Mouse (Mus musculus) lung, embryonic 14.5 days (tissue): ENCODE data around the gene 4930426L09Rik. TPM values are rescaled to one million over a fixed set of nuclear protein-coding genes. Genes with fewer than 3 reads are reported as not detected.

ENCODE experiments used
- ATAC-seq: fragments of 200-750 bp; cut with Nextera tagmentation; 2 replicates; pipeline ENCODE4 v1.8.0; 2017; ENCODE audit warnings: mild to moderate bottlenecking, moderate TSS enrichment, moderate library complexity; ENCODE audit not compliant: insufficient read depth
- DNase-seq: peaks from one replicate; pipeline ENCODE4 v3.0.0-alpha.2; 2015
- H3K27ac ChIP-seq: fragments of 300-500 bp; sonication (generic); 2 replicates; pipeline ENCODE4 v1.5.1; 2014; ENCODE audit warnings: low read depth, mild to moderate bottlenecking, moderate library complexity
- H3K27me3 ChIP-seq: fragments of 300-500 bp; sonication (generic); 2 replicates; pipeline ENCODE4 v1.6.1; 2014; ENCODE audit warnings: low read length, control low read depth; ENCODE audit not compliant: insufficient read depth
- H3K36me3 ChIP-seq: fragments of 300-500 bp; sonication (generic); 2 replicates; pipeline ENCODE4 v1.6.1; 2014; ENCODE audit warnings: control low read depth; ENCODE audit not compliant: insufficient read depth
- H3K4me1 ChIP-seq: fragments of 300-500 bp; sonication (generic); 2 replicates; pipeline ENCODE4 v1.6.1; 2014; ENCODE audit warnings: antibody characterized with exemption, control low read depth; ENCODE audit not compliant: insufficient read depth
- H3K4me2 ChIP-seq: fragments of 300-500 bp; sonication (generic); 2 replicates; pipeline ENCODE4 v1.6.1; 2014; ENCODE audit warnings: mild to moderate bottlenecking
- H3K4me3 ChIP-seq: fragments of 300-500 bp; sonication (generic); 2 replicates; pipeline ENCODE4 v1.5.1; 2014; ENCODE audit warnings: low read depth, low read length
- H3K9ac ChIP-seq: fragments of 300-500 bp; sonication (generic); 2 replicates; pipeline ENCODE4 v1.6.1; 2014
- H3K9me3 ChIP-seq: fragments of 300-500 bp; sonication (generic); 2 replicates; pipeline ENCODE4 v1.6.1; 2016; ENCODE audit warnings: low read depth, low read length, control low read depth
- CTCF ChIP-seq: IDR thresholded peaks from 2 replicates; pipeline ENCODE4 v1.5.1; 2016; ENCODE audit warnings: antibody characterized with exemption, low read depth
- whole genome bisulfite sequencing: fragments of 180-500 bp; shearing (Covaris S2); extraction: QIAGEN DNeasy Blood & Tissue Kit; methylation state at CpG from one replicate; pipeline ENCODE4 v1.1.7; 2014; 5-methylcytosine and 5-hydroxymethylcytosine counted together
- polyA plus RNA-seq: library from polyadenylated mRNA; unstranded; fragments of >200 nt; fragmentation: Nextera tagmentation; extraction: Ambion mirVana; gene quantifications from 2 replicates; pipeline ENCODE4 v1.2.1, GENCODE M21; 2014

The 4930426L09Rik gene
- polyA plus RNA-seq, 1 experiment from 2014 or later, result 0.57 TPM

GRCm38 (mm10) chr2:18956424-18956823, 41.7 kb upstream of the 4930426L09Rik start:
- no peak overlapping the region for H3K27ac ChIP-seq
- no peaks in the 10 kb centered on the region for H3K9me3 ChIP-seq
- no peak overlapping the region for H3K9ac ChIP-seq
- 89% methylated on average over 3 of the region's 3 CpGs for WGBS
- H3K4me1 ChIP-seq, result peaks cover 3% of the 10 kb centered on the region; the same call in 1 of the 2 replicates
- no peak for DNase-seq
- no peak for TF ChIP-seq CTCF
- no peaks in the 10 kb centered on the region for H3K27me3 ChIP-seq
- no peaks in the 10 kb centered on the region for H3K36me3 ChIP-seq
- no peak overlapping the region for H3K4me2 ChIP-seq
- H3K4me3 ChIP-seq, result no peak overlapping the region
- no peak for ATAC-seq

GRCm38 (mm10) chr2:18956945-18957344, 41.2 kb upstream of the 4930426L09Rik start:
- no peak for ATAC-seq

GRCm38 (mm10) chr2:18957459-18957858, 40.7 kb upstream of the 4930426L09Rik start:
- Histone ChIP-seq H3K27me3 (no peaks in the 10 kb centered on the region), H3K4me3 (no peak overlapping the region)
- ATAC-seq, result no peak

More at GRCm38 (mm10) chr2:18956945-18957344, 41.2 kb upstream of the 4930426L09Rik start:
- TF ChIP-seq CTCF, result no peak
- no peak for DNase-seq
- no peak overlapping the region for H3K4me2 ChIP-seq
- no peak overlapping the region for H3K27ac ChIP-seq
- H3K4me1 ChIP-seq, result peaks cover 3% of the 10 kb centered on the region; the same call in 1 of the 2 replicates
- no peaks in the 10 kb centered on the region for H3K36me3 ChIP-seq
- 65% methylated on average over 7 of the region's 7 CpGs for WGBS
- no peaks in the 10 kb centered on the region for H3K27me3 ChIP-seq
- no peak overlapping the region for H3K4me3 ChIP-seq
- no peak overlapping the region for H3K9ac ChIP-seq
- H3K9me3 ChIP-seq, result no peaks in the 10 kb centered on the region

GRCm38 (mm10) chr2:18958044-18958443, 40.1 kb upstream of the 4930426L09Rik start:
- DNase-seq (no peak), ATAC-seq (no peak)
- Histone ChIP-seq H3K36me3 (no peaks in the 10 kb centered on the region), H3K4me2 (no peak overlapping the region), H3K4me1 (no peaks in the 10 kb centered on the region; the same call in 1 of the 2 replicates), H3K9ac (no peak overlapping the region), H3K27ac (no peak overlapping the region), H3K9me3 (no peaks in the 10 kb centered on the region), H3K27me3 (no peaks in the 10 kb centered on the region), H3K4me3 (no peak overlapping the region)
- TF ChIP-seq CTCF, result no peak
- WGBS, result 92% methylated on average over 9 of the region's 9 CpGs

More at GRCm38 (mm10) chr2:18957459-18957858, 40.7 kb upstream of the 4930426L09Rik start:
- no peak for DNase-seq
- no peaks in the 10 kb centered on the region for H3K9me3 ChIP-seq
- no peak for TF ChIP-seq CTCF
- peaks cover 3% of the 10 kb centered on the region; the same call in 1 of the 2 replicates for H3K4me1 ChIP-seq
- no peak overlapping the region for H3K9ac ChIP-seq
- H3K4me2 ChIP-seq, result no peak overlapping the region
- H3K27ac ChIP-seq, result no peak overlapping the region
- no peaks in the 10 kb centered on the region for H3K36me3 ChIP-seq
- 86% methylated on average over 7 of the region's 7 CpGs for WGBS

GRCm38 (mm10) chr2:18958501-18958900, 39.6 kb upstream of the 4930426L09Rik start:
- Histone ChIP-seq H3K27ac (no peak overlapping the region), H3K9me3 (no peaks in the 10 kb centered on the region), H3K36me3 (no peaks in the 10 kb centered on the region), H3K4me1 (no peaks in the 10 kb centered on the region), H3K4me2 (no peak overlapping the region), H3K9ac (no peak overlapping the region), H3K27me3 (no peaks in the 10 kb centered on the region), H3K4me3 (no peak overlapping the region)
- no peak for TF ChIP-seq CTCF
- 85% methylated on average over 5 of the region's 5 CpGs for WGBS
- DNase-seq (no peak), ATAC-seq (no peak)

- ATAC-seq, result no peak
- no peak for DNase-seq
- Histone ChIP-seq H3K4me1 (no peaks in the 10 kb centered on the region), H3K4me3 (no peak overlapping the region), H3K27ac (no peak overlapping the region), H3K36me3 (no peaks in the 10 kb centered on the region), H3K9me3 (no peaks in the 10 kb centered on the region), H3K4me2 (no peak overlapping the region), H3K9ac (no peak overlapping the region), H3K27me3 (no peaks in the 10 kb centered on the region)
- 88% methylated on average over 6 of the region's 6 CpGs for WGBS
- no peak for TF ChIP-seq CTCF
Measured at GRCm38 (mm10) chr2:18959008-18959407, 39.1 kb upstream of the 4930426L09Rik start.

- Histone ChIP-seq H3K36me3 (no peaks in the 10 kb centered on the region), H3K27me3 (no peaks in the 10 kb centered on the region), H3K9ac (no peak overlapping the region), H3K27ac (no peak overlapping the region), H3K4me1 (no peaks in the 10 kb centered on the region), H3K4me2 (no peak overlapping the region), H3K9me3 (no peaks in the 10 kb centered on the region), H3K4me3 (no peak overlapping the region)
- WGBS, result 91% methylated on average over 5 of the region's 5 CpGs
- ATAC-seq (no peak), DNase-seq (no peak)
- TF ChIP-seq CTCF, result no peak
Measured at GRCm38 (mm10) chr2:18959558-18959957, 38.6 kb upstream of the 4930426L09Rik start.
